Mouse (Mus musculus) cerebellum, adult 11 months (tissue): ENCODE results near the gene Gm13279.
"Not testable (repeated sequence)": the region's sequence is repeated elsewhere in the genome, so short reads cannot be mapped to it uniquely, and the experiment has no call there.

Experiments
- DNase-seq: peaks from one replicate; pipeline ENCODE4 v3.0.0; 2022

Gm13279 gene

GRCm38 (mm10) chr4:88797097-88797496, at the start of gene Gm13279:
Gene Gm13279, plus strand, starts transcription at chr4:88797397.
- DNase-seq = not testable (repeated sequence)

- DNase-seq = no peak
Measured at GRCm38 (mm10) chr4:88749926-88750325, 47.3 kb upstream of the Gm13279 start.

- DNase-seq = peak; percentile 82
Measured at GRCm38 (mm10) chr4:88754818-88755340, 42.3 kb upstream of the Gm13279 start, which contains the start of gene Gm13271. Gene Gm13271, plus strand, starts transcription at chr4:88754868.

- not testable (repeated sequence) for DNase-seq
Measured at GRCm38 (mm10) chr4:88756581-88757513, 40.4 kb upstream of the Gm13279 start.

GRCm38 (mm10) chr4:88757628-88758031, 39.6 kb upstream of the Gm13279 start:
- peak; percentile 93 for DNase-seq

GRCm38 (mm10) chr4:88758751-88759150, 38.4 kb upstream of the Gm13279 start:
- DNase-seq = peak; percentile 33

GRCm38 (mm10) chr4:88759610-88760268, 37.5 kb upstream of the Gm13279 start, which contains the start of gene Gm13283:
Gene Gm13283, plus strand, starts transcription at chr4:88760119.
- peak; percentile 60 for DNase-seq

GRCm38 (mm10) chr4:88760431-88760830, 36.8 kb upstream of the Gm13279 start:
- peak; percentile 66 for DNase-seq

GRCm38 (mm10) chr4:88761776-88762175, 35.4 kb upstream of the Gm13279 start:
- DNase-seq = peak; percentile 78

- DNase-seq = not testable (repeated sequence)
Measured at GRCm38 (mm10) chr4:88762341-88762740, 34.9 kb upstream of the Gm13279 start.

- peak; percentile 42 for DNase-seq
Measured at GRCm38 (mm10) chr4:88763384-88764018, 33.7 kb upstream of the Gm13279 start.

GRCm38 (mm10) chr4:88773534-88773933, 23.7 kb upstream of the Gm13279 start, which contains the start of gene Gm13290:
Gene Gm13290, plus strand, starts transcription at chr4:88773834.
- not testable (repeated sequence) for DNase-seq

- DNase-seq = not testable (repeated sequence)
Measured at GRCm38 (mm10) chr4:88776622-88777021, 20.6 kb upstream of the Gm13279 start, which contains the start of gene Gm13289. Gene Gm13289, plus strand, starts transcription at chr4:88776922.

- not testable (repeated sequence) for DNase-seq
Measured at GRCm38 (mm10) chr4:88779550-88779949, 17.6 kb upstream of the Gm13279 start, which contains the start of gene Gm13272. Gene Gm13272, plus strand, starts transcription at chr4:88779850.

- not testable (repeated sequence) for DNase-seq
Measured at GRCm38 (mm10) chr4:88780320-88780719, 16.9 kb upstream of the Gm13279 start.

- DNase-seq = not testable (repeated sequence)
Measured at GRCm38 (mm10) chr4:88781831-88782230, 15.4 kb upstream of the Gm13279 start, which contains the start of gene Ifnz. Gene Ifnz, plus strand, starts transcription at chr4:88782131.

GRCm38 (mm10) chr4:88782335-88782734, 14.9 kb upstream of the Gm13279 start:
- not testable (repeated sequence) for DNase-seq

- not testable (repeated sequence) for DNase-seq
Measured at GRCm38 (mm10) chr4:88785409-88785808, 11.8 kb upstream of the Gm13279 start, which contains the start of gene Gm13276. Gene Gm13276, plus strand, starts transcription at chr4:88785709.

GRCm38 (mm10) chr4:88788402-88788801, 8.8 kb upstream of the Gm13279 start, which contains the start of gene Gm13277:
Gene Gm13277, plus strand, starts transcription at chr4:88788632.
- DNase-seq = peak; percentile 61

- DNase-seq = not testable (repeated sequence)
Measured at GRCm38 (mm10) chr4:88791250-88791649, 5.9 kb upstream of the Gm13279 start, which contains the start of gene Gm13278. Gene Gm13278, plus strand, starts transcription at chr4:88791550.

- DNase-seq = peak; percentile 73
Measured at GRCm38 (mm10) chr4:88793936-88794675, 3.1 kb upstream of the Gm13279 start, which contains the start of gene Gm13275. Gene Gm13275, plus strand, starts transcription at chr4:88794487.
